Mouse (Mus musculus) left cerebral cortex, postnatal 36 days (tissue): Measurements from ENCODE around the gene Col16a1. TPM values are rescaled to one million over a fixed set of nuclear protein-coding genes. Genes with fewer than 3 reads are reported as not detected.

Experiments used
- DNase-seq, 2 experiments: peaks; one replicate each; pipeline ENCODE4 v3.0.0; 2021 to 2022; ENCODE audit warnings: low spot score in 2 of 2, mixed read lengths in 1 of 2
- intact Hi-C: fragments of 180-260 bp; cut with DNase I; formaldehyde crosslinking; loops from one replicate; pipeline ENCODE4 v1.15.1; 2025
- total RNA-seq, 2 experiments: library from RNA; stranded (reverse); gene quantifications; 2 replicates each; pipeline ENCODE4 v1.2.3; 2021

Col16a1 gene
- total RNA-seq, 2 experiments from 2014 or later, result 15.9 to 21.4 TPM

GRCm38 (mm10) chr4:130120752-130121151, 73.1 kb downstream of the Col16a1 start:
- intact Hi-C loops, result no loop called here
- no peak for DNase-seq

GRCm38 (mm10) chr4:130121560-130121959, 73.9 kb downstream of the Col16a1 start:
- intact Hi-C loops, result no loop called here
- DNase-seq, result no peak

DNA sequence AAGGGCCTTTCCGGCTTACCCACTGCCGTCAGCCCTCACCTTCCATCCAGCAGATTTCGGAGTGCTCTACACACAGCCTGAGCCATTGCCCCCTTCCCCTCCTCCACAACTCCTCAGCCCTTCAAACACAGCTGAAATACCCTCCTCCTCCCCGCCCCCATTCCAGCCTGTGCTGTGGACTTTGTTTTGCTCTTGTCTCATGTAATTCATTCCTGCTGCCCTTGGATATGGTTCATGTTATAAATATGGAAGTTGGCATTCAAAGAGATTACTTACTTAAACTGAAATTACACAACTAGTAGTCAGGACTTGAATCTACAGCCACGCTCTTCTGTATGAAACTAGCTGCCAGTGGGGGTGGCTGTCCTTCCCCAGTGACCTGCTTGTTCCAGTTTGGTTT, 75.4 kb downstream of the Col16a1 start:
- intact Hi-C loops, result no loop called here
- no peak for DNase-seq

DNA sequence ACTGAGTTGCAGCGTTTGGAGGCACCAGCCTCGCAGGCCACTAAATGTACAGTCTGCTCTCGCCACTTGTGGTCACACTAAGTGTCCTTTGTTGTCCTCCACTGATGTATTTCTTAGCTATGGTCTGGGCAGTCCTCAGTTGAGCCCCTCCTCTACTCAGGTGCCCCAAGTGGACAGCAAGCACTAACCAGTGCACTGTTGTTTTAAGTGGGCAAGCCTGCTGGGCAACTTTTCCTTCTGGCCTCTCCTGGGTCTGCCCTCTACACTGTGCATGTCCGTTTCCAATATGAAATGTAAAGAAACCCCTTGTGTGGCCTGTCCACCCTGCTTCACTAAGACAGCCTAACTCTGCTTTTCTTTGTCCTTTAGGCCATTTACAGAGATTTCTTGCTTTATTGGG, 76.5 kb downstream of the Col16a1 start:
- intact Hi-C loops, result no loop called here
- no peak for DNase-seq

DNA sequence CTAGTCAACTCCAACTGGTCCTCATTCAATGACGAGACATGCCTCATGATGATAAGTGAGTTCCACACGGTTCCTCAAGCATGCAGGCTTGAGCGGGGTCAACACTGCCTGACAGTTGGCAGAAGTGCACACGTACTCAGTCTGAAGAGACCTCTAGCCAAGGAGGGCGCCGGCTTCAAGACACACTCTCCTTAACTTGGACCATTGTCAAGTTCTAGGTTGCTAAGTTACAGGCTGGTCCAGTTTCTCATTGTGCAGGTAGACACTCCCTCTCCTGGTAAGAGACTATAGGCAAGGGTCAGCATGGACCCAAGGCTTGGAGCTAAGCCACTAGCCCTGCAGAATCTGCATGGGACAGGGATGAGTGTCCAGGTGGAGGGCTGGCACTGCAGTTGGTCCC, 77.5 kb downstream of the Col16a1 start:
- intact Hi-C loops, result no loop called here

GRCm38 (mm10) chr4:130125935-130126334, 78.3 kb downstream of the Col16a1 start:
- no peak for DNase-seq
- intact Hi-C loops, result no loop called here

More for the DNA sequence above, 77.5 kb downstream of the Col16a1 start:
- no peak for DNase-seq

GRCm38 (mm10) chr4:130128907-130129306, 81.3 kb downstream of the Col16a1 start:
- intact Hi-C loops, result no loop called here
- DNase-seq, result no peak

DNA sequence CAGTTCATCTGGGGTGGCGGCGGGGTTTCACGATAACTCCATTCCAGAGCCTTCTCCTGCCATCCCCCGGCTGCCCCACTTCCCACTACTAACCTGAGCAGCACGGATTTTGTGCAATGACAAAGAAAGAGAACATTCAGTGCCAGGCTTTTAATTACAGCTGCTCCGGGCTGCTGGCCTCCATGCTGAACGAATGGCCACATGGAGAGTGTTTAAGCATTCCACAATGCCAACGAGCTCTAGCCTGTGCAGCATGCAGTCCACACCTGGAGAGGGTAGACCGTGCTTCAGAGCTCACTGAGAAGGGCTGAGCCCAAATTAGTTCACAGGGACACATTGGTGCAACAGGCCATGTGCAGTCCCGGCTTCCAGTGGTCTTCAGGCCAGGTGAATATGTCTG, 82.4 kb downstream of the Col16a1 start:
- intact Hi-C loops, result no loop called here
- no peak for DNase-seq

DNA sequence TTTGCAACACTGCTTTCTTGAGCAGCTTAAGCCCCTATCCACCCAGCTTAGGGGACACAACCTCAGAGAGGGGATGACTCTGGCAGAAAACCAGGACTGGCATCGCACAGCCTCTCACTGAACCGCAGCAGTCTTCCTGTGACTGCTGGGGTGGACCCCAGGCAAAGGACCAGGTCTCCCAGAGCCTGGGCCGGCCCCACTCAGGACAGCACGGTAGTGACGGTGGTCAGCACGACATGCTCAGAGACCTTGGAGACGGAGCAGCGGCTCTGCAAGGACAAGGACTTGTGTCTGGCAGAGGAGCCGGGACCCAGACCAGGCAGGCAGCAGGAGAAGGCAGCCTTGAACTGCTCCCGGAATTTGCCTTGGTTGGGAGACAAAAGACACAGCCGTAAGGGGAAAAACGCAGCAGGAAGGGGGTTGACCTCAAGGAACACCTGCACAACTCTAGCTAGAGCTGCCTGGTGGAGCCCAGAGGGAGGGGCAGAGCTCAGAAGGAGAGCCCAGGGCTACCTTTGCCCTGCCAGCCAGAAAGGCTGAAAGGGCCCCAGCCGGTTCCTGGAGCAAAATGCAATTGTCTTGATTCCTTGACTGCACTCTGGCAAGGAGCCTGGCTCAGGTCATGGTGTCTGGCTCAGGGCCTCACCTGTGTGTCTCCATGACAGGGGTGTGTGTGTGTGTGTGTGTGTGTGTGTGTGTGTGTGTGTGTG, 83.2 kb downstream of the Col16a1 start:
- DNase-seq, result no peak
- intact Hi-C loops, result no loop called here

DNA sequence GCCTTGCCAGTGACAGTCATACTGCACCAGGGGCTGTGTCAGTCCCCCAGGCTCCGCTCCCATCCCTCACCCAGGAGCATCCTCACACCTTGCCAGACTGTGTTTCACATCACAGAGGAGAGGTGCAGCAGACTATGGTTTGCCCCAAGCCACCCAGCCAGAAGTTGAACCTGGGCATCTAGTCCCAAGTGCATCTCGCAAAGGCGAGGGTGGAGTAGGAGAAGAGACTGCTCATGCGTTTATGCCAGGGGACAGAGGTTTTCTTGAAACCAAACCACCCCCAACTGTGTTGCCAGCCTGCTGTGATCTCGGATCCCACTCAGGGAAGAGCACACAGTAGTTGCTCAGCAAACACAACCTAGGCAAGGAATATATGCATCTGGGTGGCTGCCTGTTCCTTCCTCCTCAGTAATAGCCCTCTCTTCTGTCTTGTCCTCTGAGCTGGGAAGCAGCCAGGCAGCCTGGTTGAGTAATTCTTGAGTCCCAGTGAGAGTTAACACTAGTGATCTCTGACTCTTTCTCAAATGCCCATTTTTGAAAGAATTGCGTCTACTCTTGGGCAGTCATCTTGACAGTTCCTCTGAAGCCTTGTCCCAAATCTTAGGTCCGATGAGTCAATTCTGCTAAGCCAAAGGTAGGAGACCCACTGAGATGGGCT, 83.9 kb downstream of the Col16a1 start:
- DNase-seq, result no peak

GRCm38 (mm10) chr4:130133399-130133798, 85.8 kb downstream of the Col16a1 start:
- intact Hi-C loops, result no loop called here

More for the DNA sequence above, 83.9 kb downstream of the Col16a1 start:
- intact Hi-C loops, result no loop called here

DNA sequence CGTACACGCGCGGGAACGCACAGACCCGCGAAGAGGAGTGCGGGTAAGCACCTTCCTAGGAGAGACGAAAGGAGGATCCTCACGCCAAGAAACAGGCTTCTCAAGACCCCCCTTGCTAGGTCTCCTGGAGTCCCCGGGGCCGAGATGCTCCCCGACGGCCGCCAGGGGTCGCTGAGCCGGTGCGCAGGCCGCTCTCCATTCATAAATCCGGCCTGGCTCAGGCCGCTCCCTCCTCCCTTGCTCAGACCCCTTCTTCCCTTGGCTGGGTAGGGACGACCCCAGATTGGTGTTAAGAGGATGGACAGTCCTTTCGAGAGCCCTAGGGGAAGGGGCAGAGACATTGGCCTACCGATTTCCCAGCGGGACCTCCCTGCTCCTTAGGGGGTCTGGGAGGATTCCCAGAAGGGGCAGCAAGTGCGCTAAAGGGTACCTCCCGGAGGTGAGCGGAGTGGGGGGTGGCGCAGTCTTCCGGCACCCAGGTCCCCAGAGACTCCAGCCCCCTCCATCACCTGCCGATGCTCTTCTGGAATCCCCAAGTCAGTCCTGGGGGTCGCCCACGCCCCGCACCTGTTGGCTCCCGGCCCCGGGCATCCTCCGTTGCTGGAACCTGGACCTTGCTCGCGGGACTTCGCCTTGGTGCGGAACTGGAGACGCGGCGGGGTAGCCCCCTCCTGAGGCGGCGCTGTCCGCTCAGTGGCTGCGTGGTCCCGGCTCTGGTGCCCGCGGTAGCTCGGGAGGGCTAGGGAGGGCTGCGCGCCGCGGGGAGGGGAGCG, 91.0 kb downstream of the Col16a1 start:
- intact Hi-C loops, result loop anchor here (1.0 kb wide), 1 partner anchor 51 kb away; no protein-coding TSS in a partner anchor
- peak; percentile 59 to 64 for DNase-seq

More at GRCm38 (mm10) chr4:130133399-130133798, 85.8 kb downstream of the Col16a1 start:
- no peak for DNase-seq

GRCm38 (mm10) chr4:130139214-130139492, 91.5 kb downstream of the Col16a1 start, which contains the start of gene Hcrtr1:
Hcrtr1 (minus strand) TSS chr4:130139359.
- intact Hi-C loops, result no loop called here
- DNase-seq, result no peak

GRCm38 (mm10) chr4:130140992-130141402, 93.4 kb downstream of the Col16a1 start:
- peak; percentile 74 for DNase-seq
- intact Hi-C loops, result no loop called here

- no peak for DNase-seq
- intact Hi-C loops, result no loop called here
These were observed 94.1 kb downstream of the Col16a1 start for GRCm38 (mm10) chr4:130141786-130142185.

DNA sequence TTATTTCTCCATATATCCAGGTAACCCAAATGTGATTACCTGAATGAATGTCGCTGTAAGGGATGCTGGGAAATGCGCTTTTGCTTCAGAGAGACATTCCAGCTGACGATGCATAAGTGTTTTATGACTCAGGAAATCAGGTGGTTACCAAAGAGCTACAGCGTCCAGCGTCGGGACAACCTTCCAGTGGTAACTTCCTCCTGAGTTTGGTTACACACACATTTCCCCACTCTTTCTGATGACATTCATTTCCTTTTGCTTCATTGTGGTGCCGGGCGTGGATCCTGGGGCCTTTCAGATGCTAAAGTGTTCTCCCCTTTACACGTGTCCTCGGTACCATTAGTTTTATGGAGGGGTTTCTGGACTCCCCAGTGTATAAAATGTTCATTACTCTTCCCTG, 100.8 kb downstream of the Col16a1 start:
- intact Hi-C loops, result no loop called here
- DNase-seq, result no peak

Other genes starting within 250 kb of the Col16a1 start
- gene Ptp4a2, start 236.6 kb upstream of the Col16a1 start, total RNA-seq, result 100 to 1,000 TPM; 119 to 127 TPM
- gene Spocd1, start 118.6 kb upstream of the Col16a1 start, total RNA-seq, result under 1 TPM; 0.22 to 0.48 TPM
- 100 to 1,000 TPM; 401 TPM for gene Adgrb2, start 63.0 kb upstream of the Col16a1 start, total RNA-seq
- 10 to 100 TPM; 66.4 to 74.5 TPM for gene Pef1, start 54.7 kb downstream of the Col16a1 start, total RNA-seq
- 1 to 10 TPM; 2.0 to 2.4 TPM for gene Hcrtr1, start 91.5 kb downstream of the Col16a1 start, total RNA-seq
- 10 to 100 TPM in 1 of 2 experiments, 1 to 10 TPM in 1; 8.0 to 13.4 TPM for gene Tinagl1, start 127.3 kb downstream of the Col16a1 start, total RNA-seq
- not detected for gene Gm853, start 174.6 kb downstream of the Col16a1 start, total RNA-seq
- gene Serinc2, start 231.4 kb downstream of the Col16a1 start, total RNA-seq, result 1 to 10 TPM; 5.7 to 7.1 TPM